Mouse (Mus musculus) embryonic facial prominence, embryonic 14.5 days (tissue): ENCODE measurements around the gene Gm49337. TPM values are rescaled to one million over a fixed set of nuclear protein-coding genes. Genes with fewer than 3 reads are reported as not detected.

Source experiments
- ATAC-seq: fragments of 200-750 bp; cut with Nextera tagmentation; 2 replicates; pipeline ENCODE4 v1.8.0; 2017; ENCODE audit warnings: low read depth, moderate number of reproducible peaks, moderate TSS enrichment
- DNase-seq: peaks from one replicate; pipeline ENCODE4 v3.0.0-alpha.2; 2015; ENCODE audit warnings: low spot score
- H3K27ac ChIP-seq: fragments of 300-500 bp; sonication (generic); replicated peaks from 2 replicates; pipeline ENCODE4 v1.5.1; 2014; ENCODE audit warnings: low read depth, mild to moderate bottlenecking, low read length, moderate library complexity
- H3K27me3 ChIP-seq: fragments of 300-500 bp; sonication (generic); replicated peaks from 2 replicates; pipeline ENCODE4 v1.6.1; 2014; ENCODE audit warnings: low read length; ENCODE audit not compliant: control insufficient read depth, insufficient read depth
- H3K36me3 ChIP-seq: fragments of 300-500 bp; sonication (generic); 2 replicates; pipeline ENCODE4 v1.6.1; 2014; ENCODE audit warnings: low read length, mixed read lengths; ENCODE audit not compliant: control insufficient read depth, insufficient read depth
- H3K4me1 ChIP-seq: fragments of 300-500 bp; sonication (generic); 2 replicates; pipeline ENCODE4 v1.6.1; 2014; ENCODE audit warnings: antibody characterized with exemption, low read length; ENCODE audit not compliant: control insufficient read depth, insufficient read depth
- H3K4me2 ChIP-seq: fragments of 300-500 bp; sonication (generic); 2 replicates; pipeline ENCODE4 v1.6.1; 2014; ENCODE audit warnings: low read depth, mild to moderate bottlenecking, low read length, moderate library complexity, mixed read lengths
- H3K4me3 ChIP-seq: fragments of 300-500 bp; sonication (generic); 2 replicates; pipeline ENCODE4 v1.5.1; 2014; ENCODE audit warnings: low read depth, mild to moderate bottlenecking, low read length
- H3K9ac ChIP-seq: fragments of 300-500 bp; sonication (generic); 2 replicates; pipeline ENCODE4 v1.6.1; 2014; ENCODE audit warnings: low read depth, mild to moderate bottlenecking, low read length, moderate library complexity, mixed read lengths
- H3K9me3 ChIP-seq: fragments of 300-500 bp; sonication (generic); 2 replicates; pipeline ENCODE4 v1.6.1; 2016; ENCODE audit warnings: low read length; ENCODE audit not compliant: control insufficient read depth
- WGBS: fragments of 180-500 bp; shearing (Covaris S2); extraction: QIAGEN DNeasy Blood & Tissue Kit; methylation state at CpG from one replicate; pipeline ENCODE4 v1.1.7; 2014; 5-methylcytosine and 5-hydroxymethylcytosine counted together
- polyA plus RNA-seq: library from polyadenylated mRNA; unstranded; fragments of >200 nt; fragmentation: Nextera tagmentation; extraction: Ambion mirVana; gene quantifications from 2 replicates; pipeline ENCODE4 v1.2.1, GENCODE M21; 2014

The Gm49337 gene
- polyA plus RNA-seq, 1 experiment from 2014 or later, result not detected

GRCm38 (mm10) chr4:116293296-116293695 lies 120.1 kb downstream of the Gm49337 start:
- Histone ChIP-seq H3K4me3 (no peak overlapping the region), H3K4me1 (no peaks in the 10 kb centered on the region), H3K27me3 (no peaks in the 10 kb centered on the region), H3K36me3 (peaks cover 56% of the 10 kb centered on the region), H3K9ac (no peak overlapping the region), H3K9me3 (no peaks in the 10 kb centered on the region), H3K27ac (no peak overlapping the region), H3K4me2 (no peak overlapping the region)
- no peak for ATAC-seq
- 89% methylated on average over 12 of the region's 12 CpGs for WGBS
- no peak for DNase-seq

DNA sequence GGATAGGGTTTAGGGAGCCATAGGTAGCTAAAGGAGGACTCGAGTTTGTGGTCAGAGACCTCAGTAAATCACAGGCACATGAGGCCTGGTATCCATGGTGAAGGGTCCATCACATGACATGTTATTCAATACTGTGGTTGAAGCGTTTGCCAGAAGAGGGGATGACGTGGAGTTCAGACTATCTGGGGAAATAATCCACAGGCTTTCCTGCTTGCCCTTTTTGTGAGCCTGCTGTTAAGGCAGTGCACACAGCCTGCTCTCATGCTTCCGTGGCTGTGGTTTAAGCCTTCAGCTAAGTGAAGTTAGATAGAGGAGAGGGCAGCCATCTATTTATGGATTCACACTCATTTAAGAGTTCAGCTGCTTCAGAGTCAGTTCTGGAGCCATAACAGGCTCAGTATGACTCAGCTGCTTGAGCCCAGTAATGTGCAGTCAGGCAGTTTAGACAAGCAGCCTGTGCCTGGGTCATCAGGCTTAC lies 127.7 kb downstream of the Gm49337 start:
- 45% methylated on average over 4 of the region's 4 CpGs for WGBS
- no peaks in the 10 kb centered on the region for H3K4me1 ChIP-seq
- H3K9me3 ChIP-seq, result no peaks in the 10 kb centered on the region
- no peak overlapping the region for H3K4me2 ChIP-seq
- peak overlapping the region; percentile 71 for H3K27ac ChIP-seq
- H3K27me3 ChIP-seq, result no peaks in the 10 kb centered on the region
- peaks cover 19% of the 10 kb centered on the region for H3K36me3 ChIP-seq
- H3K9ac ChIP-seq, result no peak overlapping the region
- peak; percentile 88 for ATAC-seq
- H3K4me3 ChIP-seq, result no peak overlapping the region
- DNase-seq, result peak; percentile 80

- DNase-seq (no peak), ATAC-seq (no peak)
- 11% methylated on average over 1 of the region's 1 CpGs for WGBS
- H3K9me3 ChIP-seq, result no peaks in the 10 kb centered on the region
- no peak overlapping the region for H3K4me2 ChIP-seq
- H3K36me3 ChIP-seq, result peaks cover 44% of the 10 kb centered on the region
- H3K27ac ChIP-seq, result no peak overlapping the region
- no peak overlapping the region for H3K9ac ChIP-seq
- H3K27me3 ChIP-seq, result no peaks in the 10 kb centered on the region
- H3K4me1 ChIP-seq, result no peaks in the 10 kb centered on the region
- no peak overlapping the region for H3K4me3 ChIP-seq
These were observed 131.4 kb downstream of the Gm49337 start for GRCm38 (mm10) chr4:116304551-116304950.

- ATAC-seq (no peak), DNase-seq (no peak)
- Histone ChIP-seq H3K9ac (no peak overlapping the region), H3K9me3 (no peaks in the 10 kb centered on the region), H3K4me1 (no peaks in the 10 kb centered on the region), H3K4me3 (no peak overlapping the region), H3K4me2 (no peak overlapping the region), H3K27ac (no peak overlapping the region), H3K36me3 (peaks cover 84% of the 10 kb centered on the region), H3K27me3 (no peaks in the 10 kb centered on the region)
- WGBS, result 86% methylated on average over 4 of the region's 4 CpGs
These were observed 144.4 kb downstream of the Gm49337 start for GRCm38 (mm10) chr4:116317575-116317974.

- Histone ChIP-seq H3K27me3 (no peaks in the 10 kb centered on the region), H3K27ac (no peak overlapping the region), H3K4me3 (no peak overlapping the region), H3K4me1 (no peaks in the 10 kb centered on the region), H3K4me2 (no peak overlapping the region), H3K36me3 (peaks cover 77% of the 10 kb centered on the region), H3K9me3 (no peaks in the 10 kb centered on the region), H3K9ac (no peak overlapping the region)
- DNase-seq (no peak), ATAC-seq (no peak)
- 92% methylated on average over 6 of the region's 6 CpGs for WGBS
These were observed 148.9 kb downstream of the Gm49337 start for GRCm38 (mm10) chr4:116322127-116322526.

GRCm38 (mm10) chr4:116329256-116329655 lies 156.1 kb downstream of the Gm49337 start:
- DNase-seq (peak; percentile 4), ATAC-seq (no peak)
- WGBS, result 91% methylated on average over 3 of the region's 3 CpGs
- no peak overlapping the region for H3K27ac ChIP-seq
- no peaks in the 10 kb centered on the region for H3K27me3 ChIP-seq
- H3K36me3 ChIP-seq, result peaks cover 50% of the 10 kb centered on the region
- no peak overlapping the region for H3K4me3 ChIP-seq
- H3K4me1 ChIP-seq, result no peaks in the 10 kb centered on the region
- no peaks in the 10 kb centered on the region for H3K9me3 ChIP-seq
- H3K9ac ChIP-seq, result no peak overlapping the region
- H3K4me2 ChIP-seq, result no peak overlapping the region

- DNase-seq (no peak), ATAC-seq (no peak)
- Histone ChIP-seq H3K9me3 (no peaks in the 10 kb centered on the region), H3K27me3 (no peaks in the 10 kb centered on the region), H3K4me3 (no peak overlapping the region), H3K9ac (no peak overlapping the region), H3K4me2 (no peak overlapping the region), H3K36me3 (0 out of 2 replicates have a peak, but pooled peaks cover 8% of the 10 kb centered on the region), H3K27ac (no peak overlapping the region), H3K4me1 (no peaks in the 10 kb centered on the region)
- WGBS, result 88% methylated on average over 1 of the region's 1 CpGs
These were observed 163.1 kb downstream of the Gm49337 start for GRCm38 (mm10) chr4:116336294-116336693.

DNA sequence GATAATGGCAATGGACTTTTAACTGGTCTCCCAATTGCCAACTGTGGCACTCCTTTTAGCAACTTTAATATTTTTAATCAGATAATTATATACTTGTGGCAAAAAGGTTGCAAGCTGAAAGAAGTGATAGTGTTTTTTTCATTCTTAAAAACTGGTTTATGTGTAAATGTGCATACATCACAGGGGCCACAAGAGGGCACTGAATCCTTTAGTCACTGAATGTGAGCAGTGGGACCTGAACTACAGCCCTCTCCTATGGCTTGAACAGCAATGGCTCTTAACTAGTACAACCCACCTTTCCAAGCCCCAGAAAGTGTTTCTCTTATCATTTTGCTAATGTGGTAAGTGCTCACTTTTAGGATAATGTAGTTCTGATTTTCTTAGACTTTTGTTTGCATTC lies 168.9 kb downstream of the Gm49337 start:
- Histone ChIP-seq H3K27me3 (no peaks in the 10 kb centered on the region), H3K9ac (no peak overlapping the region), H3K4me1 (no peaks in the 10 kb centered on the region), H3K27ac (no peak overlapping the region), H3K4me2 (no peak overlapping the region), H3K9me3 (no peaks in the 10 kb centered on the region), H3K36me3 (no peaks in the 10 kb centered on the region), H3K4me3 (no peak overlapping the region)
- ATAC-seq (no peak), DNase-seq (peak; percentile 80)
